Mouse (Mus musculus) thymus, adult 2 months (tissue): ENCODE measurements around the gene Olfr95. TPM values are rescaled to one million over a fixed set of nuclear protein-coding genes. Genes with fewer than 3 reads are reported as not detected.

Experiments used
- DNase-seq: peaks from one replicate; pipeline ENCODE4 v3.0.0; 2021
- H3K27ac ChIP-seq: fragments of 200-500 bp; 2 replicates; pipeline ENCODE4 v1.5.1; 2012; ENCODE audit warnings: low read length, control low read depth; ENCODE audit not compliant: control insufficient read depth, insufficient read depth
- H3K27me3 ChIP-seq: fragments of 200-500 bp; 2 replicates; pipeline ENCODE4 v1.6.1; 2012; ENCODE audit warnings: mild to moderate bottlenecking, low read length, moderate library complexity, mixed read lengths; ENCODE audit not compliant: control insufficient read depth, insufficient read depth
- H3K36me3 ChIP-seq: fragments of 200-500 bp; 2 replicates; pipeline ENCODE4 v1.6.1; 2012; ENCODE audit warnings: mild to moderate bottlenecking, low read length, moderate library complexity; ENCODE audit not compliant: control insufficient read depth, insufficient read depth
- H3K4me1 ChIP-seq: fragments of 200-500 bp; replicated peaks from 2 replicates; pipeline ENCODE4 v1.6.1; 2012; ENCODE audit warnings: low read length; ENCODE audit not compliant: control insufficient read depth, insufficient read depth
- H3K4me3 ChIP-seq: fragments of 200-500 bp; 2 replicates; pipeline ENCODE4 v1.5.1; 2012; ENCODE audit warnings: mild to moderate bottlenecking, low read length, control low read depth, moderate library complexity; ENCODE audit not compliant: control insufficient read depth, insufficient read depth
- CTCF ChIP-seq: fragments of 200-500 bp; IDR thresholded peaks from 2 replicates; pipeline ENCODE4 v1.5.1; 2012; ENCODE audit warnings: mild to moderate bottlenecking, control low read depth, low read length, moderate library complexity, borderline replicate concordance; ENCODE audit not compliant: control insufficient read depth, poor library complexity, insufficient read depth; ENCODE audit errors: extremely low read depth
- POLR2A ChIP-seq: fragments of 200-500 bp; IDR thresholded peaks from 2 replicates; pipeline ENCODE4 v1.6.1; 2012; ENCODE audit warnings: mild to moderate bottlenecking, low read length, control low read depth, moderate library complexity; ENCODE audit not compliant: control insufficient read depth, poor library complexity, insufficient read depth; ENCODE audit errors: extremely low read depth
- WGBS: fragments of 180-500 bp; shearing (Covaris S2); methylation state at CpG from one replicate; pipeline ENCODE4 v1.1.7; 2018; 5-methylcytosine and 5-hydroxymethylcytosine counted together
- polyA plus RNA-seq: library from polyadenylated mRNA; depleted of rRNA; stranded (reverse); fragments of >200 nt; gene quantifications from 2 replicates; pipeline ENCODE4 v1.2.3, GENCODE M21; 2012

Olfr95 gene
- polyA plus RNA-seq, 1 experiment: 0.03 TPM

- DNase-seq: no peak
- Histone ChIP-seq H3K4me3 (no peak overlapping the region), H3K4me1 (no peaks in the 10 kb centered on the region), H3K27ac (no peak overlapping the region), H3K27me3 (peaks cover 3% of the 10 kb centered on the region; the same call in 1 of the 2 replicates), H3K36me3 (no peaks in the 10 kb centered on the region)
- no peak for TF ChIP-seq CTCF
- TF ChIP-seq POLR2A: no peak
- 3% methylated on average over 77 of the region's 77 CpGs for WGBS
Measured at GRCm38 (mm10) chr17:37196845-37197724, 15.8 kb downstream of the Olfr95 start.

DNA sequence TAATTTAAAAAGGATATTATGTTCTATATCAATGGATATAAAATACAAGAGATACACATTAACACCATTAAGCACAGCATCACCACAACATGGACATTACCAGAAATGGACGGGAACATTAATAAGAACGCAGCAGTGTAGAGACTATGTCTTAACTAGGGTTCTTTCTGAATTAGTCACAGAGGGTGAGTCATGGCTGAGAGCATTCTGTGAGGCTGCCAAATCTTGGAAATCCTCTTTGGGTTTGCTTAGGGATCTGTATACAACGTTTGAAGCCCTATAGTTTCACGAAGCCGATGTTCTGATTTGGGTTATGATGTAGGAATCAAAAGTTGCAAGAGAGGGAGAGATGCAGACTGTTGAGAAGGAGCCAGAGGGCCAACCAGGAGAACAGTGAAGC is 18.1 kb downstream of the Olfr95 start:
- H3K36me3 ChIP-seq: no peaks in the 10 kb centered on the region
- H3K27ac ChIP-seq: no peak overlapping the region
- WGBS: 85% methylated on average over 5 of the region's 5 CpGs
- H3K4me3 ChIP-seq: no peak overlapping the region
- H3K4me1 ChIP-seq: no peaks in the 10 kb centered on the region
- no peak for DNase-seq
- TF ChIP-seq POLR2A (no peak), CTCF (no peak)
- H3K27me3 ChIP-seq: peaks cover 3% of the 10 kb centered on the region; the same call in 1 of the 2 replicates

- Histone ChIP-seq H3K4me1 (no peaks in the 10 kb centered on the region), H3K27ac (no peak within 1 kb of the TSS), H3K4me3 (no peak within 1 kb of the TSS), H3K36me3 (no peaks in the 10 kb centered on the region), H3K27me3 (peaks cover 3% of the 10 kb centered on the region; the same call in 1 of the 2 replicates)
- no peak for TF ChIP-seq POLR2A
- DNase-seq: no peak
- 88% methylated on average over 2 of the region's 2 CpGs for WGBS
Measured at GRCm38 (mm10) chr17:37193656-37194055, 19.3 kb downstream of the Olfr95 start, which contains the start of gene Ubd. Ubd (plus strand) TSS chr17:37193892.

DNA sequence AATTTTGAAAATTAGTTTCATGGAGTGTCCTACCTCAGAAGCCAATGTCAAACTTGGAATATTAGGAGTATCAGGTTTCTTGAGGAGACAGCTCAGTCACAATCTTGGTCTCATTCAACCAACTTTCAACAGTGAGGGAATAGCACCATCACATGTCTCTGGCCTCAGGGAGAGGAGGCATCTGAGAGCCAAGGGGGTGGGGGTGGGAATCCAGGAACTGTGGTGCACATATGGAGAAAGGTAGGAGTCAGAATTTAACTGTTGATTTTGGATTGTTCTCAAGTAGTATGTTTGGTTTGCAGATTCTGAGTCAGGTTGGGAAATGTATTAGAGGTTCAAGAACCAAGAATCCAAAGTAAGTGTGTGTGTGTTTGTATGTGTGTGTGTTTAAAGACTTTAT is 19.9 kb downstream of the Olfr95 start:
- Histone ChIP-seq H3K4me1 (no peaks in the 10 kb centered on the region), H3K4me3 (no peak overlapping the region), H3K27me3 (peaks cover 3% of the 10 kb centered on the region; the same call in 1 of the 2 replicates), H3K27ac (no peak overlapping the region), H3K36me3 (no peaks in the 10 kb centered on the region)
- no peak for DNase-seq
- TF ChIP-seq POLR2A: no peak
- TF ChIP-seq CTCF: no peak

DNA sequence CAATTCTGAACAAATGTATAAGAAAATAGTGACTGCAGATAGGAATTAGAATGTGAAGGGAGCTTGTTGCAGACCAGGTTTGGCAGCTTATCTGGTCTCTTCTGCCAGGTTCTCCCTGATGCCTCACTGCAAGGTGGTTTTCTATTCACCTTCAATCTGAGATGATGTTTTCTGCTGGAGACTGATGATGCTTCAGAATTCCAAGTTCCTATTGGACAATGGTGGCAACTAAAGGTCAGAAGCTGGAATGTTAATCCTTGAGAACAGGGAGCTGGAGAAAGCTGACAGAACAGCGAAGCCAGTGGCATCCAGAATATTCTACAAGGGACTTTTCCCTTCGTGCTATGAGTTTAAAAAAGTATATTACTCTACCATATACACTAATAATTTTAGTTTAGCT is 22.2 kb downstream of the Olfr95 start:
- no peak for DNase-seq
- WGBS: 82% methylated on average over 2 of the region's 2 CpGs
- no peak overlapping the region for H3K4me3 ChIP-seq

GRCm38 (mm10) chr17:37185474-37185873 is 27.4 kb downstream of the Olfr95 start:
- H3K4me3 ChIP-seq: no peak overlapping the region
- no peak for TF ChIP-seq CTCF
- no peak for TF ChIP-seq POLR2A
- no peaks in the 10 kb centered on the region for H3K4me1 ChIP-seq
- no peaks in the 10 kb centered on the region for H3K36me3 ChIP-seq
- H3K27me3 ChIP-seq: no peaks in the 10 kb centered on the region
- no peak for DNase-seq
- H3K27ac ChIP-seq: no peak overlapping the region
- 18% methylated on average over 6 of the region's 6 CpGs for WGBS

More for the DNA sequence above, 22.2 kb downstream of the Olfr95 start:
- TF ChIP-seq CTCF (no peak), POLR2A (no peak)
- Histone ChIP-seq H3K27ac (no peak overlapping the region), H3K27me3 (no peaks in the 10 kb centered on the region), H3K4me1 (no peaks in the 10 kb centered on the region), H3K36me3 (no peaks in the 10 kb centered on the region)
